Mouse (Mus musculus): ENCODE measurements around the gene Gramd4. TPM values are rescaled to one million over a fixed set of nuclear protein-coding genes. Genes with fewer than 3 reads are reported as not detected.

Gramd4 gene
- total RNA-seq (2022), result 10 to 100 TPM; 24.1 to 30.9 (median 29.9) TPM

DNA sequence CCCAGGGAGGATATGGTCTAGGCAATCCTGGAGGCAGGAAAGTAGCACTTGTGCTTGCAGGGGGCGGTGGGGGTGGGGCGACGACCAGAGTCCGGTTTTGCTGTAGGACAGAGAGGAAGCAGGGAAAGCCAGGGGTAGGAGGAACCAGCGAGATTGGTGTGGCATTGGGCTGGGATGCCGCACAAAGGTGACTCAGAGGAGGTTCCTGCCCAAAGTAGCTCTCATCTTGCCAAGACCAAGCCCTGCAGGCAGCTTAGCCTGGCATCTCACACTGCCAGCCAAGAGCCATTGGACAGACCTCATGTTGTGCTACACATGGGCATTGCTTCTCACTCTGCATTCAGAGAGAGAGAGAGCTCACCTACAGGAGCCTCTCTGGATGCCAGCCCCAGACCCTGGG is at the start of gene Gramd4:
Gene Gramd4 (plus strand): TSS at position 283 of the 400 bp plus-strand sequence.
- DNase-seq (ENCODE audit: low spot score in 2 of 2), result no peak

DNA sequence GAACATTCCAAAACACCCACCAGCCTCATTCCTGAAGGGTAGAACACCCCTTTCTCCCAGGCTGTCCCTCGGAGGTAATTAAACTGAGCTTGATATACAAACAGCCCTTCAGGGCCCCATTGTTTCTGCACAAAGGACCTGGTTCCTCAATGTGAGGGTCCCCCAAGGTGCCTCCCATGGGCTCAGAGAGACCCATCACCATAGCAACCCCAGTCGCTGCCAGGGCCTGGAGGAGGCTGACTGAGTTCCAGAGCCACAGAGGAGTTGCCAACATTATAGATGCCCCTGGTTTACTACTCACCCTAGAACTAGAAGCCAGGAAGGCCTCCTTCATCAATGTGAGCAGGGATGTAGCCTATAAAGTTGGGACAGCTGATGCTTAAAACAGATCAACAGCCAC is 44.4 kb upstream of the Gramd4 start:
- DNase-seq (ENCODE audit: low spot score in 2 of 2), result no peak

DNA sequence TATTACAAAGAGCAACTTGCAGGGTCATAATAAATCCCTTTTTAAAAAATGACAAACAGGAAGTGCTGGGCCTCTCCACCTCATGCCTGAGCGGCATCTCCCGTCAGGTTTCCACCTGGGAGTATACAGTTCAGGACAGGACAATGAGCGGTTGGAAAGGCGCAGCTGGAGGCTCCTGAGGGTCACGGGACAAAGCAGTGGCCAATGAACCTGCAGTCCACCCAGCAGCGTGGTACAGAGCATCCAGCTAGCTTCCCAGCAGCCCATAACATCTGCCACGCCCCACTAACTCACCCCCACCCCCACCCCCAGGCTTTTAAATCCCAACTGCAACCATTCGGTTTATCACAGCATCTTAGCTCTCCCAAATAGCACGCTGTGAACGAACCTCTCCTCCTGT is 43.8 kb upstream of the Gramd4 start:
- DNase-seq (ENCODE audit: low spot score in 2 of 2), result no peak

DNA sequence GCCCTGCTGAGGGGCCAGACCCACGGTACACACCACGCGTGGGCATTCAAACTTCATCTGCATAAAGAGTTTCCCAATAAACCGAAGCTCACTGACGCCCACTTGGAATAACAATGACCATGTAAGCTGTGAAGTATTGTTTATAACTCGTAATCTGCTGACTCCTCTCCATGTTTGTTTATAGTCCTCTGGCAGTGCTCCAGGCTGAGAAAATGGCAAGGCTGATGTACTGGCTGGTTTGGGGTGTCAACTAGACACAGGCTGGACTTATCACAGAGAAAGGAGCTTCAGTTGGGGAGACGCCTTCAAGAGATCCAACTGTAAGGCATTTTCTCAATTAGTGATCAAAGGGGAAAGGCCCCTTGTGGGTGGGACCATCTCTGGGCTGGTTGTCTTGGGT is 42.5 kb upstream of the Gramd4 start:
- DNase-seq (ENCODE audit: low spot score in 2 of 2), result no peak

DNA sequence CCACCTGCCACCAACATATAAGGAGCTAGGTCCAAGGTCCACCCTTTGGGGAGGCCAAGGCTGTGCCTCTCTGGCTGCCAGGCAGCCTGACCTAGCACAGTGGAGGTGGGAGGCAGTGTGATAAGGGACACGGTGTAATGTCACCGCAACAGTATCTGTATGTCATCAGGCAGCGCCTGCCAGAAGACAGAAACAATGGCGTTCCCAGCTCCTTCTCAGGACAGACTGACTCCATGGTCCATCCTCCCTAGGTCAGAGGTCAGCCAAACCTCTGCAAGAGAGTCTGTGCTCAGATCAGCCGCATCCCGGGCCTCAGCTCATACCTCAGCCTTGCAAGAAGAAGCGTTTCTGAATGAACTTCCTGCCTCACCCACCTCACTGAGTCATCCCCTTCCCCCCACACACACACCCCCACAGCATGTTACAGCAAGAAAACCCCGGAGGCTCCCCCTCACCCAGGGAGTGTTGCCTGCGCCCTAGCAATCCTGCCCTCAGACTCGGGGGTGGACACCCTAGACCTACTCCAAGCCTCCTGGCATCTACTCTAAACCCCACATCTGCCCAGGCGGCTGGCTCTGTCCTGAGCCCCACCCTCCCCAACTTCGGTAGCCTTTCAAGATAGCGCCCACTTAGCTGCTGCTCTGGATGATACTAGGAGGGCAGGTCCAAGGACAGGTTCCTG is 41.5 kb upstream of the Gramd4 start:
- DNase-seq (ENCODE audit: low spot score in 2 of 2), result no peak

DNA sequence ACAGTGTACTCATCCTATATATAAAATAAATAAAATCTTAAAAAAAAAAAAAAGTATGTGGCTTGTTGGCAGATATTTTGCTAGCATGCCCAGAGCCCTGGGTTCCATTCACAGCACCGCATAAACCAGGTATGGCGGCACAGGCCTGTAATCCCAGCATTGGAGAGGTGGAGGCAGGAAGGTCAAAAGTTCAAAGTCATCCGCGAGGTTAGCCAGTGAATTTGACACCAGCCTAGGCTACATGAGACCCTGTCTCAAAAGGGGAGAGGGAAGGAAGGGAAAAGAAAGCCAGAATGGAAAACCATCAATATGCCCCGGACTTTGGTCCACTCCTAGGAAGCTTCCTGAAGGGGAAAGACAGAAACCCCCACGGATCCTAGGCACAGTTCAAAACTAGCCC is 40.2 kb upstream of the Gramd4 start:
- DNase-seq (ENCODE audit: low spot score in 2 of 2), result no peak

DNA sequence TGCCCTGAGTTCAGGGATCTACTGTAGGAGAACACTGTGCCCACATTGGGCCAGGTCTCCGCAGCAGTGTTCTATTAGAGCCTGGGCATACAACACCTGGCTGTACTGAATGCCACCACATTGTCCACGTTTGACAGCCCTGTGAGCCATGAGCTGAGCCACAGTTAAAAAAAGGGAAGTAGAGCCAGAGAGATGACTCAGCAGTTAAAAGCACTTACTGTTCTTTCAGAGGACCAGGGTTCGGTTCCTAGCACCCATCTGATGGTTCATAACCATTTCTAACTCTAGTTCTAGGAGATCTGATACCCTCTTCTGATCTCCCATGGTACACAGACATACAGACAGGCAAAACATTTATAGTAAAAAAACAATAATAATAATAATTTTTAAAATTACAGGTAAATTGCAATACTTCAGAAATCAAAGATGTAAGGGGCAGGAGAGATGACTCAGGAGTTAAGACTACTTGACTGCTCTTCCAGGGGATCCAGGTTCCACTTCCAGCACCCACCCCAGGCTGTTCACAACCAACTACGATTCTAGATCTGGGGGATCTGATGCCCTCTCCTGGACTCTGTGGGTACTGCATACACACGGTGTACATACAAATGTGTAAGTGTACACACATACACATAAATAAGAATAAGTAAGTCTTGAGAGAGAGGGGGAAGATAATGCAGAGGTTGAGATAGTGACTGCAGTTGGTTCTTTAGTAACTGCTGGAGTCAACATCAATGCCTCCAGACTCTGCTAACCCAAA is 38.6 kb upstream of the Gramd4 start:
- DNase-seq (ENCODE audit: low spot score in 2 of 2), result no peak

DNA sequence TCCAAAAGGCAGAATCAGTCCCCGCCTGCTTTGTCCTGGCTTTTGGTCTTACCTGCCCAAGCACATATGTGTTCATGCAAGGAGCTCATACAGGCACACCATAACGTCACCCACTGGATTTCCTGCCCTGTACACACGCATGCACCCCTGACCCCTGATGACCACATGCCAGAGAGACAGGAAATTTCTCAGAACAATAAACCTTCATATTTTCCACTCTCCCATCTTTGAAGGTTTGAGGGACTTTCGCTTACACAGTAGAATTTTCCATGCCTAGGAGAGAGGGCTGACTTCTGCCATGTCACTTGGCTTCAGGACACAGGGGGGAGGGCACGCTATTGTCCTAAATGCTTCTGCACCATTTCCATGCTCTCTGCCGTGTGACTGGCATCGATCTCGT is 37.5 kb upstream of the Gramd4 start:
- no peak for DNase-seq (ENCODE audit: low spot score in 2 of 2)

DNA sequence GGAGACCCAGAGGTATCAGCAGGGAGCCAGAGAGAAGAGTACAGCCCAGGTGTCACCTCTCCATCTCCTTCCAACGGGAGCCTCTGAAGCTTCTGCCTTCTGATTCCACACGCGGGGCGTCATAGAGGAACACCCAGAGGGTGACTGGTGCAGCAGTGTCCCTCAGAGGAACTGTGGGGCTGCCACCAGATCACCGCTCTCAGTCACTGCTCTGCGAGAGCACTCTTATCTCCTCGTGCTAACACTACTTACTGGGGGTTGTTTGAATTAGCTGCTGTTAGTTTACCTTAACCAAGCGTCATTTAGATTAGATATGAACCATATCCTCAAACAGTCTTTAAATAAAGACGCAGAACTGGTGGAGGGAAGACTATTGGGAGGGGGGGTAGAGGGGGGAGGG is 36.2 kb upstream of the Gramd4 start:
- DNase-seq (ENCODE audit: low spot score in 2 of 2), result no peak

DNA sequence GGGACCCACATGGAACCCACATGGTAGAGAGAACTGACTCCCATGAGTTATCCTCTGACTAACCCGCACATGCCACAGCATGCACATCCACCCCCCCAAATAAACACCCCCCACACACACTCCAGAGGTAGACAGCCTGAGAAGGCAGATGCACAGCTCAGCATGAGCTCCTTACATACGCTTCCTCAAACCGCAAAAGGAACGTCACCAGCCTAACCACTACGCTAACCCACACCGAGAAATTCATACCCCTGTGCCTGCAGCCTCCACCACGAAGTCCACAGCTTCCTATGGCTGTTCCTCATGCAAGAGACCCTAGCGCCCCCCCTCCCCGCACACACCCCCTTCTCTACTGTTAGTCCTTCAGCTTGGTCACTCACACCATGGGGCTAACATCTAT is 35.5 kb upstream of the Gramd4 start:
- no peak for DNase-seq (ENCODE audit: low spot score in 2 of 2)

DNA sequence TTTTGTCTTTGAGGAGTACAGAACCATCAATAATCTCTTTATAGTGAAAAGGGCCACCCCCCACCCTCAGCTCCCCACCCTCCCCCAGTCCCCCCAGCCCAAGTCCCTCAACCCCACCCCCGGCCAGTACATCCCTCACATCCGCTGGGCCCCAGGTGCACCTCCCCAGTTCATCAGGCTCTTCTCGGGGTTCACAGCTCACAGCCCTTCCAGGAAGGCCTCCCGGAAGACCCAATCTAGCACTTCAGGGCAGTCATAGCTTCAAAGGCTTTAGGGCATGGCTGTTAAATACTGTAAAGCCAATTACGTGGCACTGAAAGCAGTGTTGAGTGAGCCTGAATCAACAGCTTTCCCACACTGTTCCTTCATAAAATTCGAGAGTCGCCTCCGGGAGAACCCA is 29.6 kb upstream of the Gramd4 start:
- no peak for DNase-seq (ENCODE audit: low spot score in 2 of 2)

DNA sequence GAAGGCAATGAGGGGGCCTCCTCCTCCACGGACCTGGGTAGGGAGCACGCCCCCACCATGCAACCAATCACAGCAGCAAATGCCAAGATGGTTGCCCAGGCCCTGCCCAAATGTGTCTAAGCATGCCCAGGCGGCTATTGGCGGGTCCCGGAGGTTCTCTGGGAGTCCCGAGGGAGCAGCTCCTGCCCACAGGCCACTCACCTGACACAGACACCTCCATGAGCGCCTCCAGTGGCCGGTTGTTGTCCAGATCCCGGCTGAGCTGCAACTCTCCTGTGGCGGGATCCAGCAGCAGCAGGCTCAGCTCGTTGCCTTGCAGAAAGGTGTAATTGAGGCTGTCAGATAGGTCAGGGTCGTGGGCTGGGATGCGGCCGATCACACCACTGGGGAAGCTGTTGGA is 27.5 kb upstream of the Gramd4 start:
- DNase-seq (ENCODE audit: low spot score in 2 of 2), result no peak

DNA sequence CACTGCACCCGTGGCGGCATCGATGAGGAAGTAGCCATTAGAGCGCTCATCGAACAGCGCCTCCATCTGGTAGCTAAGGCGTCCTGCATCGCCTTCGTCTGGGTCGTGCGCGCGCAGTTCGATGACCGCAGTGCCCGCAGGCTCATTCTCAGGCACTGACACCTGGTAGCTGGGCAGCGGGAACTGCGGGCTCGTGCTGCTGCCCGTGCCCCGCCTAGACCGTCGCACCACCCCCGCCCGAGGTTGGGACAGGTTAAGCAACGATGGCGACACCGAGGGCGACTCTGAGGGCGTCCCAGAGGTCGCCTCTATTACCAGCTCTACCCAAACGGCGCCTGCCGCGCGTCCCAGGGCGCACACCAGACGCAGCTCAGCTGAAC is 24.7 kb upstream of the Gramd4 start:
- no peak for DNase-seq (ENCODE audit: low spot score in 2 of 2)

DNA sequence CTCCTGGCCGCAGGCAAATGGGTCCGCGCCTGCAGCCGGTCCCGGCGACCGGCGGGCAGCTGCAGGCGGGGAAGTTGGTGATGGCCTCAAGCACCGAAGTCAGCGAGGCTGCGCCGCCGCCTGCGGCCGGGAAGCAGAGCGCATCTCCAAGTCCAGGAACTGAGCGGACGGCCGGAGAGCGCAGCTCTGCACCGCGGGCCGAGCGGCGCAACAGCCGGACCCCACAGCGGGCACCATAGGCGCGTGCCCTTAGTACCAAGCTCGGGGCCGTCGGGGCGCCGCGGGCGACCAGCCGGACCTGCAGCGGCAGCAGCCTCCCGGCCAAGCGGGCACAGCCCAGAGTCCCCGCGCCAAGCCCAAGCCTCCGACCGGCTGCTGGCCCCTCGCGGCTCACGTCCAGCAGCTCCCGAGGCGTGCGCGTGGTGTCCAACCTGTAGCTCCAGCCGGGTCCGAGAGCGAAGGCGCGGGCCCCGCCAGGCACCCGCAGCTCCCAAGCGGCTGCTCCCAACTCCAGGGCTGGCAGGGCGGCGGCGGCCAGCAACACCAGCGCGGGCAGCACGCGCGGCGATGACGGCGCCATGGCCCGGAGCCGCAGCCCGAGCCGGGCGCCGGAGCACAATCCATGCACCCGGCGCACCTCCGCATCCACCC is 24.2 kb upstream of the Gramd4 start, which contains the start of gene Celsr1:
Gene Celsr1 (minus strand): TSS at position 587 of the 651 bp plus-strand sequence.
- DNase-seq (ENCODE audit: low spot score in 2 of 2), result no peak

DNA sequence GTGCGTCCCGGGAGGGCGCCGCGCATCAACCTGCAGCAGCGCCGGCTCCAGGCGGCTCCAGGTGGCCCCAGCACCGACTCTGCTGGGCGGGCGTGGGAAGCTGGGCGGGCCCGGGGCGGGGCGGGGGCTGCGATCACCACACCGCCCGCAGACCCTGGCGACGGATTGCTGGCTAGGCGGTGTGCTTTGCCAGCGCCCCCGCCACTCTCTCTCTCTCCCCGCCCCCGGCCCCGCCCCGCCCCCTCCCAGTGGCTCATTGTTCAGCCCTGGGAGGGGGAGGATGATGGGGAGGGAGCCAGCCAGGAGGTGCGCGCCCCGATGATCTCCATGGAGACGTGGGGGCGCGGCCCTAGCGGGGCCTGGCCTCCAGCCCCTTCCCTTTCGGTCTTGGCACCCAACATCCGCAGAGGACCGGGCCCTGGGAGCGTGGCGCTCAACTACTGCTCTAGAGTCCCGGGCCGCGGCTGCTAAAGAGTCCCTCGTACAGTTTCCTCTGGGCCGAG is 23.4 kb upstream of the Gramd4 start:
- no peak for DNase-seq (ENCODE audit: low spot score in 2 of 2)

DNA sequence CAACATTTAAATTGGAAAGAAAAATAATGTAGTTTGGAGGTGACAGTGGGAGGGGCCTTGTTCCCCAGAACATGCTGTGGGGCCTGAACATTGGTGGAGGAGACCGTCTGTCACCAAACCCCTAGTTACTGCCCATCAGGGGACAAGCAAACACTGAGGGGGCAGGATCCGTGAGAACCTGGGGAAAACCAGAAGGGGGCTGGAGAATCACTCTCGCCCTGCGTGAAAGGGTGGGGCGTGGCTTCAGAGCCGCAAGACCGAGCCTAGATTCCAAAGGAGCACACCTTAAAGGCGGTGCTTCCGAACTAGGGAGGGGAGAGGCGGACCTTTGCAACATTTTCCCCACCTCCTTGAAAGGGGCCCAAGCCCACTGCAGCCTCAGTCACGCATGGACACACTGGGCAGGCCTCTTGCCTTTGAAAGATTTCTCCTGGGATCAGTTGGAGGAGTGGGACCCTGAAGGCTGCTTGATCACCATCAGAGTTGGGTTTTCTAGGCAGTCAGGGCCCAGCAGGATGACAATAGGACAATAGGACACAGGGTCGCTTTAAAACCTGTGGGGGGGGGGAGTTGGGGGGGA is 22.6 kb upstream of the Gramd4 start:
- no peak for DNase-seq (ENCODE audit: low spot score in 2 of 2)

DNA sequence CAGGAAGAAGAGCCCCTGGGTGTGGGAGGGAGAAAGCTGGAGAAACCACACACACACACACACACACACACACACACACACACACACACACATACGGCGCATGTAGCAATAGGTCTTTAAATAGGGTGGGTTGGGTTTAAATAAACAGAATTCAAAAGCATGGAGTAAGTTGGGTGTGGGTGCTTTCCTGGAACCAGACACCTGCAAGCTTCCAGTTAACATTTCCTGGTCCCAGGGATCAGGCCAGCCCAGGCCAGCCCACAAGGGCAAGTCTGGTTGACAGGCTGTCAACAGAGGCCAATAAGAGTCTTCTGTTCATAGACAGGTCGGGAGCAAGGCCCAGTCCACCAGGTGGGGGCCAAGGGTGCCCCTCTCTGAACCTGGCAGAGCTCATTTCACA is 21.6 kb upstream of the Gramd4 start:
- DNase-seq (ENCODE audit: low spot score in 2 of 2), result no peak

DNA sequence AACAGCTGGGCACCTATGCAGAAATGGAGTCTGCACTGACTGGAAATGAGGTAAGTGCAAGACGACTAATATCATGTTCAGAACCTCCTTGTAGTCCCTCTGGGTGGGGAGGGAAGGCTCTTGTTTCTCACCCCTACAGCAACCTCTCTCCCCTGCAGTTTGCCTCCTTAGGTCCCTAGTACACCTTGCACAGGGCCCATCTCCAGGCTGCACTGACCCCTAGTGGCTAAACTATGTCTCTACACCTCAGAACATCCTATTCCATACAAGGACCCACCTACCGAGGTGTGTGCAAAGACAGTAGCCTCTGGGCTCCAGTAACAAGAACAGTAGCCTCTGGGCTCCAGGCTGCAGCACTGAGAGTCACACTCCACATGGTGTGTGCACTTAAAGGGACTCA is 18.7 kb upstream of the Gramd4 start:
- DNase-seq (ENCODE audit: low spot score in 2 of 2), result peak in 1 of 2 experiments; percentile 43

DNA sequence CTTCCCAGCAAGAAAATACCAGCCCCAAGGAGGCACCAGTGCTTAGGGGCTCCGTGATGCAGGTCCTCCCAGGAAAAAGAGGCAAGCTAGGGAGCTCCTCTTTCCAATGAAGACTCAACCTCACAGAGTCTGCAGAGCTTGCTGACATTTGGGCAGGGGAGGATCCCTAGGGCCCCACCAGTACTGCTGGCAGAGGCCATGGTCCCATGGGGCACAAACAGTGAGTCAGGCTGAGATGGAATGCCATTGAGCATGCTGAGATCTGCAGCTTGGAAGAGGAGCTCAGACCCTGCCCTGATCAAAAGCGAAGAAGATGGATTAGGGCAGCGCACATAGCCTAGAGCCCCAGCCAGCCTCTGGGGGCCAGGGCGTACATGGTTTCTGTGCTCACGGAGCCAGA is 16.1 kb upstream of the Gramd4 start:
- DNase-seq (ENCODE audit: low spot score in 2 of 2), result no peak

DNA sequence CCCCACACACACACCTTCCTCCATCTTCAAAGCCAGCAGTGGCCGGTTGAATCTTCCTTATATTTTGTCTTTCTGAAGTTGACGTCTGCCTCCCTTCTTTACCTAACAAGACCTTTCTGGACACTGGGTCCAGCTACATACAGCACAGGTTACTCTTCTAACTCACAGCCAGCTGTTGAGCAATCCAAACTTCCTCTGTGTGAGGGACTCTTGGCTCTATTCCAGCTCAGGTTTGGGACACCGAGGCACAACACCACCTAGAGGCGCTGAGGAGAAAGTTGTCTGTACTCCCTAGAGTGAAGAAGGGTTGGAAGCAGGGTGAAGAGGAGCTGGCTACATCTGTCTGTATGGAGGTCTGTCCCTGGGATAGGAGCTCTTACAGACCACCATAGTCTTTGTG is 15.1 kb upstream of the Gramd4 start:
- DNase-seq (ENCODE audit: low spot score in 2 of 2), result no peak

DNA sequence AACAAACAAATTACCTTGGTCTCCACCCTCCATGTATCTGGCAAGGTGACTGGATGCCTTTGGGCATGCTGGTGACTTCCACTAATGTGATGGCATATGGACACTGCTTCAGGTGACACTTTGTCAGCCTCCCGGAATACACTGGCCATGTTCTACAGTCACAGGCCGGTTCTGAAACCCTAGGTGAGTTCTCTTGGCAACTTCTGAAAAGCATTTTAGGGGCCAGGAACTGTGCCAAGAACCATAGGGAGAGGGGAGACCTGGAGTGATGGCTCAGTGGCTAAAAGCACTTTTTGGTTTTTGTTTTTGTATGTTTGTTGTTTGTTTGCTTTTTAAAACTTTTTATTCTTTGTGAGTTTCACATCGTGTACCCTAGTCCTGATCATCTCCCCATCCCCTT is 8.0 kb upstream of the Gramd4 start:
- DNase-seq (ENCODE audit: low spot score in 2 of 2), result no peak

DNA sequence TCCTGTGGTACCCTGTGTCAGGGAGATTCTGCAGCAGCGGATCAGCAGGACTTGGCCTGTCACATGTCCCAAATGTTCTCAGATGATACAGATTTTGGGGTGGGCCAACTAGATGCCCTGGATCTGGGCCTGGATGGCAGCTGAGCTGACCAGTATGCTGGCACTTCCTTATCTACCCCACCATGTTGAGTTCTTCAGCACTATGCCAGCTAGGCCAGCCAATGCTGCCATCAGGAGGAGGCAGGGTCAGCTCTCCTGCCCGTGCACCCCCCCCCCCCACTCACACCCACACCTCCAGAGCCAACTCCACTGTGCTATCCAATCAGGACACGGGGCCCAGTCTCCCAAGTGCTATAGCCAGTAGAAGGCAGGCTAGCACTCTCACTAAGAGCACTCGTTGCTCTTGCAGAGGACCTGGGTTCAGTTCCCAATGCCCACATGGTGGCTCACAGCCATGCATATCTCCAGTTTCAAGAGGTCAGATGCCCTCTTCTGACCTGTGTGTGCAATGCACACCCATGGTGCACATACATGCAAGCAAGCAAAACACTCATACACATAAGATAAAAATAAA is 7.2 kb upstream of the Gramd4 start:
- DNase-seq (ENCODE audit: low spot score in 2 of 2), result no peak
